ENCODE assay signal across 7 mouse cellular contexts in genomic region chr1:73944393-73944792, GRCm38 (mm10).
DNase-seq lines count a peak whose midpoint lies in the region; ATAC-seq and TF ChIP-seq lines count a peak whose summit lies in the region.

No protein-coding gene starts in this region.

- H3K9ac ChIP-seq in lung, embryonic 14.5 days = no peak overlapping the region
- H3K9ac ChIP-seq in embryonic facial prominence, embryonic 13.5 days = no peak overlapping the region
- no peak overlapping the region for H3K9ac ChIP-seq in hindbrain, postnatal 0 days (replicated peaks; ENCODE audit: low read length)
- H3K9ac ChIP-seq in neural tube, embryonic 14.5 days (replicated peaks; ENCODE audit: low read depth, low read length) = no peak overlapping the region

- H3K36me3 ChIP-seq in lung, embryonic 14.5 days (ENCODE audit: insufficient read depth) = peaks cover 29% of the 10 kb centered on the region; the same call in 1 of the 2 replicates
- H3K36me3 ChIP-seq in embryonic facial prominence, embryonic 13.5 days = peaks cover 19% of the 10 kb centered on the region; the same call in 1 of the 2 replicates
- H3K36me3 ChIP-seq in hindbrain, postnatal 0 days (ENCODE audit: insufficient read depth, low read length) = no peaks in the 10 kb centered on the region
- H3K36me3 ChIP-seq in neural tube, embryonic 14.5 days (ENCODE audit: control insufficient read depth, insufficient read depth, low read length) = no peaks in the 10 kb centered on the region

- no peaks in the 10 kb centered on the region for H3K9me3 ChIP-seq in lung, embryonic 14.5 days (ENCODE audit: low read depth, low read length)
- H3K9me3 ChIP-seq in embryonic facial prominence, embryonic 13.5 days = no peaks in the 10 kb centered on the region
- no peaks in the 10 kb centered on the region for H3K9me3 ChIP-seq in hindbrain, postnatal 0 days (ENCODE audit: low read length)
- no peaks in the 10 kb centered on the region for H3K9me3 ChIP-seq in neural tube, embryonic 14.5 days (ENCODE audit: control insufficient read depth, low read length)

- H3K27ac ChIP-seq in lung, embryonic 14.5 days (ENCODE audit: low read depth) = peak overlapping the region; percentile 84
- peak overlapping the region; percentile 76; the same call in 1 of the 2 replicates for H3K27ac ChIP-seq in embryonic facial prominence, embryonic 13.5 days
- peak overlapping the region; percentile 80 for H3K27ac ChIP-seq in hindbrain, postnatal 0 days
- H3K27ac ChIP-seq in neural tube, embryonic 14.5 days (ENCODE audit: low read depth, low read length) = no peak overlapping the region

- H3K4me1 ChIP-seq in lung, embryonic 14.5 days (ENCODE audit: insufficient read depth) = no peaks in the 10 kb centered on the region
- peaks cover 30% of the 10 kb centered on the region for H3K4me1 ChIP-seq in embryonic facial prominence, embryonic 13.5 days
- H3K4me1 ChIP-seq in hindbrain, postnatal 0 days (ENCODE audit: insufficient read depth, low read length) = peaks cover 23% of the 10 kb centered on the region
- H3K4me1 ChIP-seq in neural tube, embryonic 14.5 days (ENCODE audit: control insufficient read depth, insufficient read depth, low read length) = no peaks in the 10 kb centered on the region

- H3K4me2 ChIP-seq in lung, embryonic 14.5 days = no peak overlapping the region
- no peak overlapping the region for H3K4me2 ChIP-seq in embryonic facial prominence, embryonic 13.5 days
- H3K4me2 ChIP-seq in hindbrain, postnatal 0 days (ENCODE audit: low read depth, low read length) = no peak overlapping the region
- H3K4me2 ChIP-seq in neural tube, embryonic 14.5 days (ENCODE audit: low read depth, low read length) = no peak overlapping the region

- DNase-seq in lung, embryonic 14.5 days = no peak
- DNase-seq in lung, postnatal 25 days (ENCODE audit: low spot score) = no peak
- DNase-seq in hindbrain, postnatal 0 days (ENCODE audit: low spot score) = peak; percentile 81
- DNase-seq in adipocyte (ENCODE audit: low spot score) = no peak

- 65% methylated on average over 3 of the region's 3 CpGs for WGBS in lung, embryonic 14.5 days
- WGBS in embryonic facial prominence, embryonic 13.5 days = 56% methylated on average over 3 of the region's 3 CpGs
- WGBS in hindbrain, postnatal 0 days = 45% methylated on average over 3 of the region's 3 CpGs
- 61% methylated on average over 3 of the region's 3 CpGs for WGBS in neural tube, embryonic 14.5 days

- TF ChIP-seq CTCF in lung, embryonic 14.5 days (IDR thresholded peaks at IDR 0.05; ENCODE audit: low read depth) = no peak
- no peak for TF ChIP-seq CTCF in hindbrain, postnatal 0 days (IDR thresholded peaks at IDR 0.05; ENCODE audit: low read depth)

- no peak overlapping the region for H3K4me3 ChIP-seq in lung, embryonic 14.5 days (ENCODE audit: low read depth, low read length)
- no peak overlapping the region for H3K4me3 ChIP-seq in embryonic facial prominence, embryonic 13.5 days
- no peak overlapping the region for H3K4me3 ChIP-seq in hindbrain, postnatal 0 days (ENCODE audit: low read length)
- no peak overlapping the region for H3K4me3 ChIP-seq in neural tube, embryonic 14.5 days (ENCODE audit: low read depth, low read length)

- ATAC-seq in lung, embryonic 14.5 days (ENCODE audit: insufficient read depth) = no peak
- ATAC-seq in embryonic facial prominence, embryonic 13.5 days (ENCODE audit: insufficient number of reproducible peaks, insufficient read depth, low FRiP score, low TSS enrichment, low read depth) = no peak
- peak; percentile 91 for ATAC-seq in hindbrain, postnatal 0 days
- ATAC-seq in neural tube, embryonic 14.5 days (ENCODE audit: low read depth) = peak; percentile 72
- ATAC-seq in monocyte, adult 5-6 weeks (replicated peaks; ENCODE audit: insufficient number of reproducible peaks, low FRiP score, low TSS enrichment, poor library complexity, severe bottlenecking) = no peak

- H3K27me3 ChIP-seq in lung, embryonic 14.5 days (ENCODE audit: insufficient read depth, low read length) = no peaks in the 10 kb centered on the region
- H3K27me3 ChIP-seq in embryonic facial prominence, embryonic 13.5 days = no peaks in the 10 kb centered on the region
- H3K27me3 ChIP-seq in hindbrain, postnatal 0 days (ENCODE audit: insufficient read depth, low read length) = no peaks in the 10 kb centered on the region
- H3K27me3 ChIP-seq in neural tube, embryonic 14.5 days (ENCODE audit: control insufficient read depth, insufficient read depth, low read length) = no peaks in the 10 kb centered on the region

Comparison
In these comparisons a context has a peak if more than half of its experiments do, and no peak if none do; other contexts are left out.
1. ATAC-seq: peak in hindbrain, postnatal 0 days (single experiment) and neural tube, embryonic 14.5 days (single experiment); none in lung, embryonic 14.5 days (single experiment), embryonic facial prominence, embryonic 13.5 days (single experiment) and monocyte, adult 5-6 weeks (single experiment).